Mouse (Mus musculus): ENCODE data around the gene Cmbl.

Cmbl gene

DNA sequence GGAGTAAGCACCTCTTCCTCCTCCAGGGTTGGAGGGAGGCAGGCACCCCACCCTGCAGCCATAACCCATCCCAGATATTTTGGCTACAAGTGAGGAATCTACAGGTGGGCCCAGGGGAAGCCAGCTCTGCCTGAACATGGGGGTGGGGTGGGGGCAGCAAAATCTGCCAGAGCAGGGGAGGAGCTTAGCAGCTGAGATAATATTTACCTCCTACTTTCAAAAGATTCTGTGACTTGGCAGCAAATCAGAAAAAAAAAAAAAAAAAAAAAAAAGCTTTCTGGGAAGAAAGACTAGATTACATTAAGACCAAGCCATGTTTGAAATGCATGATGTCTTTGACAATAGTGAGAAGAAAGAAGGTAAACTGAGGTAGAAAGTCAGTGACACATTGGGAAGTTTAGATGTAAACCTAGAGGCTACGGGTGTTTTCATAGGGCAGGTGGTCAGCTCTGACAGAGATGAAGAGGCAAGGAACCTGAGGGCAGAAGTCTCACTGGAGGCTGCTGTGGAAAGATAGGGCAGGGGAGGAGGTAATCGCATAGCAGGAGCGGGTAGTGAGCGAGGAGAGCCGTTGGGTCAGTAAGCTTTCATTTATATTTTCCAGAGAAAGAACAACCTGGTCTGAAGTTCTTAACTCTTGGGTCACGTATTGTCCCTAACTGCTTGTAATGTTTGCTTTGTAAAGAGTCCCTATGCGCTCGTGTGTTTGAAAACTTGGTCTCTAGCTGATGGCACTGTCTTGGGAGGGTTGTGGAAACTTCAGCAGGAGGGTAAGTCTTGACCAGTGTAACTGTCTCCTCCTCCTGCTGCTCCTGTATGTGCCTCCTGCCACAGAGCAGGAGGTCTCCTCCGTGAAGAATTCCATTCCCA, 25.3 kb upstream of the Cmbl start:
- in situ Hi-C loops (cut with MboI; ENCODE audit: unreplicated experiment in 2 of 2), result loop anchor here in 1 of 2 experiments (10.0 kb wide), 1 partner anchor 55 kb away; no protein-coding TSS in a partner anchor

DNA sequence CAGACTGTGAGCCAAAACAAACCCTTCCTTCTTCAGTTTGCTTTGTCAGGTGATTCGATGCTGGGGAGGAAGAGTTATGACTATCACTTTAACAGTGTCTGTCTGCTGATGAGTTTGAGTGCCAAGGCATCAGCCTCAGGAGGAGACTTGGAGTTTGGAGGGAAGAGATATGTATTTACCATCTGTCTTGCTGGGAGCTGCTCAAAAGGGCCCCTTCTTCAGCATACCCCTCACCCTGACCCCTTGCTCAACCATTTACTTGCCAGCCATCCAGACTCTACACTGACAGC, 24.7 kb upstream of the Cmbl start:
- in situ Hi-C loops (cut with MboI; ENCODE audit: unreplicated experiment in 2 of 2), result no loop called here

DNA sequence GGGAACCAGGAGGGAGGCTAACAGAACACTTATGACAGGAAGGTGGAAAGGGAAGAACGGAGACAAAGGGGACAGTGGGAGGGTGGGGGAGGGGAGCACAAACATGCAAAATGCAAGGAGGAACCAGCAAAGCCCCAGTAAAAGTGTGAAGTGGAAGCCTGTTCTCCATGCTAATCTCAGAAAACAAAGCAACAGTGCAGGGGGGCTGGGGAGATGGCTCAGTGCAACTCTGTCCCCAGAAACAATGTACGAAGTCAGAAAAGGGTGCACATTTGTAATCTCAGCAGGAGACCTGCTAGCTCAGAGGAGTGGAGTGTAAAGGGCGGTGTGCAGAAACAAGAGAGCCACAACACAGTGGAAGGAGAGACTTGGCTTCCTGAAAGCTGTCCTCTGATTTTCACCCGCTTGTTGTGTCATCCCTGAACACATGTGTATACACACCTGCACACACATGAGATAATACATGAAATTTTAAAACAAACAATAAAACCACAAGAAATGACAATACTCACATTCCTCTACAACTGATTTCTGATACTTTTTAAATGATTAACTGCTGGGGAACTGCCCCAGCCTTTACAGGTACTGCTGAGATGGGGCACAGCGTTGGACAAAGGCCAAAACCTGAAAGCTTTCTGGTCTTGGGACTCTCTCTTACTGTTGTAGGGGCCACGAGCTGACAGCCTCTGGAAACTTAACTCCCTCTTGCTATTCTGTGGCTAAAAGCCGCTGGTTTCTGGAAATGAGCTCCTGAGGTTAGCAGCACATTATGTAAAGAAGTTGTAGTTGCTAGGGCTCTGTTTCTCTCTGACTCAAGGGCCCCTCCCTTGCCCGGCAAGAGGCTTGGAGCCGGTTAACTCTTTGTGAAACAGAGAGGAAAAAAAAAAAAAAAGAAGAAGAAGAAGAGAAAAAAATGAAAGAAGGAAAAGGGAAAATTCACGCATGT, 22.9 kb upstream of the Cmbl start:
- in situ Hi-C loops (cut with MboI; ENCODE audit: unreplicated experiment in 2 of 2), result no loop called here

DNA sequence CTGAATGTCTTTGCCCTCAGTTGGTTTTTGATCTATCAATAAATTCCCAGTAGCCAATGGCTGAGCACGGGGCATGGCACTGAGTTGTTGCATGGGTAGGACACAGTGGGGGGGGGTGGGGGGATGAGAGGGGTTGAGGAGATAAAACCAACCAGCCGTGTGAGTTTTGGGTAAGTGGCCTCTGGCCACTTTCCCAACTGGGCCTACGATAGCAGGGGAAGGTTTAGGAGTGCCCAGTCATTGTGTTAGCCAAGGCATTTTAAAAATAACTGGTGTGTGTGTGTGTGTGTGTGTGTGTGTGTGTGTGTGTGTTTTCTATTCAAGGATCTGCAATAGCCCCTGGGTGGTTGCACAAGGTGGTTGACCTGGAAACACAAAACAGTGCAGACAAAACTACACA, 21.9 kb upstream of the Cmbl start:
- in situ Hi-C loops (cut with MboI; ENCODE audit: unreplicated experiment in 2 of 2), result no loop called here

DNA sequence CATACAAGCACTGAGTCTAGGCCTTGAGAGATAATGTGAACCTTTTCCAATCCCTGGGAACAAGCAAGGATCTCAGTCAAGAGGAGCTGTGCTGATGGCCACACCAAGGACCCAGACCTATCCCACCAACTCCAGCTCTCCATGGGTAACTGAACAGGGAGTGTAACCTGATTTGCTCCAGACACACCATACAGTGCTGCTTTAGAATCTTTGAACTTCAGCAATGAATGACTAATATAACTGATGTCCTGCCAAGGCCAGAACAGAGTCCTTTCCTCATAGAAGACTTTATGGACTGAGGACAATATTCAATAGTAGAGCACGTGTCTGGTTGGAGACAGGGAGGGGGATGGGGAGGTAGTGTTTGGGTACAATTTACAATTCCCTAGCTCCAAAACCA, 20.1 kb upstream of the Cmbl start:
- in situ Hi-C loops (cut with MboI; ENCODE audit: unreplicated experiment in 2 of 2), result no loop called here

DNA sequence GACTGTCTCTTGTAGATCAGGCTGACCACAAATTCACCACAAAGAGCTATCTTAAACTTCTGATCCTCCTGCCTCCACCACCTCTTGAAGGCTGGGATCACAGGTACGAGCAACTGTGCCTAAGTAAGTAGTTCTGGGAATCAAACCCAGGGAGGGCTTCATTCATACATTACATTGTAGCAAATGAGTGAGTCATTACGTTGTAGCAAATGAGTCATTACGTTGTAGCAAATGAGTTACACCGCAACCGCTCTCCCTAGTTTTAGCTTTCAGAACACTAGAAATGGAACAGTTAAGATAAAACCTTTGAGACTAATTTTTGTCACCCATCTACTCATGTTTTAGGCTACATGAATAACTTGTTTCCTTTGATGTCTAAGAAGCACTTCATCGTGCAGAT, 18.9 kb upstream of the Cmbl start:
- in situ Hi-C loops (cut with MboI; ENCODE audit: unreplicated experiment in 2 of 2), result no loop called here

DNA sequence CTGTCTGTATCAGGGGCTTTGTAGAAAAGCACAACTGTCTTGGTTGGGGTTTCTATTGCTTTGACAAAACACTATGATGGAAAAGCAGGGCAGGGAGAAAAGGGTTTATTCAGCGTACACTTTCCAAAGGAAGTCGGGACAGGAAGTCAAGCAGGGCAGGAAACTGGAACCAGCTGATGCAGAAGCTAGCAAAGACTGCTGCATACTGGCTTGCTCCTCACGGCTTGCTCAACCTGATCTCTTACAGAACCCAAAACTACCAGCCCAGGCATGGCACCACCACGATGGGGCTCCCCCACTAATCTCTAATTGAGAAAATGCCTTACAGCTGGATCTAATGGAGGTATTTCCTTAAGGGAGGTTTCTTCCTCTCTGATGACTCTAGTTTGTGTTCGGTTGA, 17.8 kb upstream of the Cmbl start:
- in situ Hi-C loops (cut with MboI; ENCODE audit: unreplicated experiment in 2 of 2), result no loop called here

DNA sequence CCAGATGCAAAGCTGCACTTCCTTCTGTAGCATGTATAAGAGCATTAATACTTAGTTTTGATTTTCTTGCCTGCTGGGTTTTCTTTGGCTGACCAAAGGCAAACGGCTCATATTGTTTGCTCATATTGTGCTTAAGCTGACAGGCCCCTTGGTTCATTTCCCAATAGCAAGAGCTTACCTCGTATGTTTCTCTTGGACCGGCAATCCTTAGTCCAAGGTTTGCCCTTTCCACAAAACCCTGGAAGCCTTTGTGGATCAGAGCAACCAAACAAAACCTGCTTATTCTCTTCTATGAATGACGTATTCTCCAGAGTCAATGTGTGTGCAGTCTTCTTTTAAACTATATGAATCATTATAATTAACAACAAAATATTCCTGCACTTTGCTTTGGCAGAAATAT, 14.8 kb upstream of the Cmbl start:
- in situ Hi-C loops (cut with MboI; ENCODE audit: unreplicated experiment in 2 of 2), result no loop called here

DNA sequence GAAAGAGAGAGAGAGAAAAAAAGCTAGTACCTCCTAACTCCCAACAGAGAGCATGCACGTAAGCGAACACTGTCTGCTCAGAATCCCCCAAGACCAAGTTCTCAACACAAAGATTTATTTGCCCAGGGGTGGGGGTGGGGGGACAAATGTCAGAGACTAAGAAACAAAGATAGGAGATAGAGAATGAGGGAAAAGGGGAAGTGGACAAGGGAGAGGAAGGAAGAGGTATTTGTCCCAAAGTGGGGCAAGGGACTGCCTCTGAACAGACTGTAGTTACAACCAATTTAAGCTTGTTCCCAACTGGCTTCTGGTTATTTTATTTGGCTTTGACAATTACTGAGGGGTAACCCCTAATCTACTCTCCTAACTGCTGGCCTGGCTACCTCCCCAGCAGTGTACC, 10.3 kb upstream of the Cmbl start:
- in situ Hi-C loops (cut with MboI; ENCODE audit: unreplicated experiment in 2 of 2), result no loop called here

DNA sequence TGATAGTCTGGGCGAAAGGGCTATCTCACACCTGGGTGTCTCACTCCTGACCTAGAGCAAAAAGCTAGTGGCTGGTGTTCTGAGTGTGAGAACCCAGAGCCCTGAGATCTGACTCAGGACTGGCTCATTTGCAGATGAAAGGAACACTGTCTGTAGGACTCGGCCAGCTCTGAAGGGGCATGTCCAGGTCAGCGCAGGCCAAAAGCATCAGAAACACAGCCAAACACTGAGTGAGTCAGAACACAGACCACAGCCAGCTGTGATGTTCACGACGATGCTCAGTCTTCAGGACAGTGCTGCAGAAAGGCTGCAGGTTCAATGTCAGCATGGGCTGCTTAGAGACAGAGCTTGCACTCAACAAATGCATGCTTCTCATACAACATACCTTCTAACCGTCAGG, 3.8 kb upstream of the Cmbl start:
- in situ Hi-C loops (cut with MboI; ENCODE audit: unreplicated experiment in 2 of 2), result no loop called here

DNA sequence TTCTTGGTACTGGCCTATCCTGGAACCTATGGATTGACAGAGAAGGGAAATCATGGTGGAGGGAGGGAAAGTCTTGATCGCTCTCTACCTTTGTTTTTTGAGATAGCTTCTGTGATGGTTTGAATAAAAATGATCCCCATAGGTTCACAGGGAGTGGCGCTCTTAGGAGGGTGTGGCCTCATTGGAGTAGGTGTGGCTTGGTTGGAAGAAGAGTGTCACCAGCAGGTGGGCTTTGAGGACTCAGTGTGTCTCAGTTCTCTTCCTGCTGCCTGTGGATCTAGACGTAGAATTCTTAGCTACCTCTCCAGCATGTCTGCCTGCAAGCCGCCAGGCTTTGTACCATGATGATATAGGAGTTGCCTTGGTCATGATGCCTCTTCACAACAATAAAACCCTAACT, 3.2 kb upstream of the Cmbl start:
- in situ Hi-C loops (cut with MboI; ENCODE audit: unreplicated experiment in 2 of 2), result no loop called here

DNA sequence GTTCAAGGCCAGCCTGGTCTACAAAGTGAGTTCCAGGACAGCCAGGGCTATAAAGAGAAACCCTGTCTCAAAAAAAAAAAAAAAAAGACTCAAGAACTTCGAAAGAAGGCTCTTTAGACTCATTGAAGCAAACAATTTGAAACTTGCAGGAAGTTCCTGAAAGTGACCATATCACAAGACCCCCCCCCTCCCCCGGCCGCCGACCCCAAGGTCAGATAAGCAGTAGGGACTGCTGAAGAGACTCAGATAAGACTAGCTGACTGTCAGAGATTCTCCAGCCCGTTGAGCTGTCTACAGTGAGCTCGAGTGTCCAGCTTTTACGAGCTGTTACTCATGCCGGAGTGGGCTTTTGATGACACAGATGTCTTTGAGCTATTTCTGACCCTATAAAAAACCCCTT, 2.3 kb upstream of the Cmbl start:
- in situ Hi-C loops (cut with MboI; ENCODE audit: unreplicated experiment in 2 of 2), result no loop called here

DNA sequence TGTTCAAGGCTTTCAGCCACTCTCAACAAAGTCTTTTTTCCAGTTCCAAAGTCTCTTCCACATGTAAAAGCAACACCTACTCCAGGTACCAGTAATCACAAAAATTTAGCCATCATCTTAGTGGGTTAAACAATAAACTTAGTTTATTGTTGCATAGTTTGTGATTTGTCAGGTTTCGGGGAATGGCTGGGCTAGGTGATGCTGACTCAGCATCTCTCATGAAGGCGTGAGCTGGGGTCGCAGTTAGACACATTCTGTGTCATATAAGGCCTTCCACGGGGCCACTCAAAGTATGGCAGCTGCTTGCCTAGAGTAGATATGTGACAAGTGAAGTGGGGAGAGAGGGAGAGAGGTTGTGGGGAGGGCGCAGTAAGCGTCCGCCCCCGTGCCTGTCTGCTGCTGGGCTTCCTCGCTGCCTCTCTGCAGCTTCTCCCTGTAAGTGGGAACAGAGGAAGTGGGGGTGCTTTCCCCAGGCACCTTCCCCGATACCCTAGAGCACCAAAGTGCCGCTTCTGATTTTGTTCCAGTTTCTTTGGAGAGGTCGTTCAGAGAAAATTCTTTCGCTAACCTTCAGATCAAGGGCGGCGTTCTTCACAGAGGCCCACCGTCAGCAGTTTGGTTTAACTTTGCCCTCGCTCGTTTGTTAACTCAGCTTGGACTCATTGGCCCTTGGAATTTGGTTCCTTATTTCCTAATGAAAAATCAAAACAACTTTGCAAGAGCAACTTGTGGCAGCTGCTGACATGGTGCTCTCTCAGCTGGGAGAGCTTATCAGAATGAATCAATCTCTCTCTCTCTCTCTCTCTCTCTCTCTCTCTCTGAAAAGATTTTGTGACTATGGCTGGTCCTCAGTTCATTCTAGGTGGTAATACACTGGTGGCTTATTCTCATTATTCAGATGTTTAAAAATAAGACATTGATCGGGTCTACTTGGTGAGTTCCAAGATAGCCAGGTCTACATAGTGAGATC, 1.3 kb upstream of the Cmbl start:
- in situ Hi-C loops (cut with MboI; ENCODE audit: unreplicated experiment in 2 of 2), result no loop called here

DNA sequence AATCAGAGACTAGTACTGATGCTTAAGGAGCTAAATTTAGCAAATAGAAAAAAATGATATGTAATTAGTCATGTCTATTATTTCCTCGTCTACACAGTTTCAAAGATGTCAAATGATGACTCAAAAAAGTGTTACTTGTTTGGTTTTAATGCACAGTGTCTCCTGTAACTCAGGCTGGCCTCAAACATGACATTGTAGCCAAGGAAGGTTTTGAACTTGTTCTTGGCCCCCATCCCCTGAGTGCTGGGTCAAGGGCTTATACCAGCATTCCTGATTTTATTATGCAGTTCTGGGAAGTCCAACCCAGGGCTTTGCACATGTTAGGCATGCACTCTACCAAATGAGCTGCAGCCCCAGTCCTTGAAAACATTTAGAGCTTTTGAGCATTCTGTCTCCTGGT, 597 bp downstream of the Cmbl start:
- in situ Hi-C loops (cut with MboI; ENCODE audit: unreplicated experiment in 2 of 2), result no loop called here

DNA sequence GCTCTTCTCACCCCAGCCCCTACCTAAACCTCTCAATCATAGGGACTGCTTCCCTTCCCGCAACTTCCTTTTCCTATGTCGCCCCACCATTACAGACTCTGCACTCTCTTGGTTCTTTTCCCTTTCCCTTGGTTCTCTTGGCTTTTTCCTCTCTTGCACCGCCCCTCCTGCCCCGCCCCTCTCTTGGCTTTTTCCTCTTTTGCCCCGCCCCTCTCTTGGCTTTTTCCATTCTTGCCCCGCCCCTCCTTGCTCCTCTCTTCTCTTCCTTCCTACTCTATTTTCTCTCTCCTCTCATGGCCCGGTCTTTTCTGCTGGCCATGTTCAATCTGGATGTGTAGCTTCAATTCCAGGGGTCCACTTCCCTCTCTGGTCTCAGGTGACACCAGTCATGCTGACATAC, 2.2 kb downstream of the Cmbl start:
- in situ Hi-C loops (cut with MboI; ENCODE audit: unreplicated experiment in 2 of 2), result no loop called here

DNA sequence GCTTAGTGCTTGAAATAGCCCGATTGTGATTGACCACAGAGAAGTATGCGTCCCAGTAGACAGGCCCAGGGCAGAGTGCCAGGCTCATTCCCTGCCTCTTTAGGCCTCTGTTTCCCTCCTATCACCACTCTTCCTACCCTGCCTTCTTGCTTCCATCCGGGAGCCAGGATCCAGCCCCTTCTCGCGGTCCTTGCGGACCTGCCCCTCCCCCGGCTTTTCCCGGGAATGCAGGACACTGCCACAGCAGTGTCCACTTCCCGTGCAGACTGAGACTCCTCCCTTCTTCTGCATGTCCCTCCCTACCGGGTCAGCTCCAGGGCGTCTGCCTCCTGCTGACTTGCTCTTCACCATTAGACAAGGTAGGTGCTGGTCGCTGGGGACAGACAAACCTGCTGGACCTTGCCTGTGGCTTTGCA, 3.4 kb downstream of the Cmbl start:
- in situ Hi-C loops (cut with MboI; ENCODE audit: unreplicated experiment in 2 of 2), result no loop called here

DNA sequence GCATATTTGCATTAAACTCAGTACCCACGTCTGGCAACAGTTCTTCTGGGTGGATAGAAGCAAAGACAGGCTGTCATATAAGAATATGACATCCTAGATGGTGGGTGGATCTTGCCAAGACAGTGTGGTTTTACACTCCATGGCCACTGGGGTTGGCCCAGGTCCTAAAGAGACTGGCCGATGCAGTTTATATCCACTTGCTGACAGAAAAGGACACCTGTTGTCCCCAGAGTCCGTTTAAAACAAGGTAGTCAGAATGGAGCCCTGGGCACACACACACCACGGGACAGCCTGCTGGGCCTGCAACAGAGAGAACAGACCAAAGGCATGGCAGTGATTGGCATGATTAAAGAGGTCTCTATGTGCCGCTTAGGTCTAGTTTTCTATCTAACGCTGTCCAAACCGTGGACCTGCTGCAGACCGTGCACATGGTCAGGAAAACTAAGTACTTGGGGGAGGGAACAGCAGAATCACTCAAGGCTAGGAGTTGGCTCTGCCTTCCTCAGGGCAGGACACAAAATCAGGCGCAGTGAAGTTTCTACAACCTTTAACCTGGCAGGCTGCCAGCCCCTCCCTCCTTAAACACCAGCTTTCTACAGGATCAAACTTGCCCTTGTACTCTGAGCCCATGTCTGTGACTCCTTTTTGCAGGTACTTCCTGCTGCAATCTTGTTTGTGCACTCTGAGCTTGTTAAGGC, 4.3 kb downstream of the Cmbl start:
- in situ Hi-C loops (cut with MboI; ENCODE audit: unreplicated experiment in 2 of 2), result no loop called here

DNA sequence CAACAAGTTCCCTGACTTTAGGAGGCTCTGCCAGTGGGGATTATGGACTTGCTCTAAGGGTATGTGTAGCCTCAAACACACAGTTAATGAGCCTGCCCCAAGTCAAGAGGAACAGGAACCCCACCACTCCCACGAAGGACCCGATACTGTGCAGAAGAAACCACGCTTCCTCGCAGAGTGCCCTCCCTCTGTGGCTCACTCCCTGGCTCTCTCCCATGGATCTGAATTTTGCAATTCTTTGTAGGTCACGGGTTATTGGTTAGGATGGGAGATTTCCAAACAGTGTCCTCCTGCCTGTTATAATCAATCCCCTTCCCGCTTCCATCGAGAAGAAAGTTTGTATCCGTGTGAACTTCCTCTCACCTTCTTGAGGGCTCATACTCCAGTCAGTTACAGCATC, 5.8 kb downstream of the Cmbl start:
- in situ Hi-C loops (cut with MboI; ENCODE audit: unreplicated experiment in 2 of 2), result no loop called here

DNA sequence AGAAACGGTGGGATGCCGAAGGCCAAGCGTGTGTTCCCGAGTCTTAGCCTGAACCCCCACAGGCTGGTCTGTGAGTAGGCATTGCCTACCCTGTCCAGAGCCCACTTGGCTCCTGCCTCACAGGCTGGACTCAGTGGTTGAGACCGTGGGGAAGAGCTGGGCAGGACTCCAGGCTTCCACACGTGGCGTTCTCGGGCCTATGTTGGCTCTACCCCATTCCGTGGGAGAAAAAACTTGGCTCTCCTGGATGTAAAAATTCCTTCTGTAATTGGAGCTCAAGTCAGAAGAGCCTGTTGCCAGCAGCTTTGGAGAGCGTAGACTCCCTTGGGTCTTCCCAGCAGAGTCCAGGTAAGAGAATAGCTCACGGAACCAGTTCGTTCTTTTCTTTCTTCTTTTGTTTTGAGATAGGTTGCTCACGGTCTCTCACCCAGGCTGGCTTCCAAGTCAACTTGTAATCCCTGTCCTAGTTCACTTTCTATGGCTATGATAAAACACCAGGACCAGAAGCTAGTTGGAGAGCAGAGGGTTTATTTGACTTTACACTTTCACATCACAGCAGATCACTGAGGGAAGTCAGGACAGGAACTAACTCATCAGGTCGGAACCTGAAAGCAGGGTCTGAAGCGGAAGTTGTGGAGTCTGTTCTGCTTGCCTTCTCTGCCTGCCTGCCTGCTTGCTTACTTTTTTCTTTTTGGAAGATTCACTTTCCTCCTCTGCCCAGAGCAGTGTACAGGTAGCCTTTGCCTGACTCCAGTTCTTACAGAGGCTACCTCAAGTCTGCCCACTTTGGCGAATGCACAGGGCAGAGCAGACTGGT, 6.9 kb downstream of the Cmbl start:
- in situ Hi-C loops (cut with MboI; ENCODE audit: unreplicated experiment in 2 of 2), result no loop called here
